In the genomic region with DNA sequence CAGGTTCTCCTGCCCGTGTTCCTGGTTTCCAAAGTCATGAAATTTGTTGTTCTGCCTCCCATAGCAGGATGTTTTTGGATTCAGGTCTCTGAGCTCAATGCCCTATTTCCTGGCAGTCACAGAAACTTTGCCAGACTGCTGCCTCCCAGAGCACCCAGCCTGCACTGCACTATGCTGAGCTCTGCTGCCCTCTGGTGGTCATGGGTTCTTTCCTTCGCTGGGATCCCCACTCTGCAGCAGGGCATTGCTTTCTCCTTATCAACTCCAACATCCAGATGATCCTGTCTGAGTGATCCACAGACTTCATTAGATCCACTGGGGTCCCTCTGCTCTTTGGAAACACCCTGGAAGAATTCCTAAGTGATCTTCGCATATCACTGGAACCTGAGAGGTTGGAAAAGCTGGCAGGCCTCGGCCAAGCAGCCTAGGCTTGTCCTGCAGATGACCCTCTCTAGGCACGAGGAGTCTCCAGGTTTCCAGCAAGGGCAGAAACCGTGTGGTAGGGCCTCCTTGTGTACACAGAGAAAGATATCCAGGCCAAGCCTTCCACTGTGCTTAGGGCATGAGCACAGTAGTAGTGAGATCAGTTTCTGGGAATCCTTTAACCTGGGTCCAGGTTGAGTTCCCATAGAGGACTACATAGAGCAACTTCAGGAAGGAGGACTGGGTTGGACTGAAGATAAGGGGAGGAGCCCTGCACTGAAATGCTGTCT, we compare ENCODE assay signal across 8 mouse cellular contexts.
A peak's percentile ranks its signal among the peaks of the same experiment; 100 is the strongest.
DNase-seq lines count a peak whose midpoint lies in the region; ATAC-seq and TF ChIP-seq lines count a peak whose summit lies in the region.
"Not testable (repeated sequence)": the region's sequence is repeated elsewhere in the genome, so short reads cannot be mapped to it uniquely, and the experiment has no call there.

No protein-coding gene starts in this region.

- TF ChIP-seq CTCF in testis, adult 2 months (IDR thresholded peaks at IDR 0.05; ENCODE audit: control insufficient read depth, insufficient read depth, insufficient replicate concordance, low read depth, low read length): not testable (repeated sequence)

- H3K4me1 ChIP-seq in forebrain, embryonic 14.5 days (ENCODE audit: control insufficient read depth, insufficient read depth, low read length); heart, embryonic 14.5 days (ENCODE audit: control insufficient read depth in 2 of 2, insufficient read depth in 2 of 2, low read length in 2 of 2); limb, embryonic 12.5 days (replicated peaks); lung, embryonic 15.5 days; midbrain, embryonic 16.5 days (ENCODE audit: control insufficient read depth, insufficient read depth, low read length); testis, adult 2 months (ENCODE audit: control insufficient read depth, insufficient read depth, low read length): not testable (repeated sequence)

- peak; percentile 6 for DNase-seq in cerebellum, adult 11-12 months
- not testable (repeated sequence) for DNase-seq in forebrain, embryonic 14.5 days (ENCODE audit: low spot score)

- not testable (repeated sequence) for H3K27ac ChIP-seq in forebrain, embryonic 14.5 days (ENCODE audit: low read depth, low read length); heart, embryonic 14.5 days (replicated peaks in 1 of 2; ENCODE audit: control insufficient read depth in 1 of 2, insufficient read depth in 1 of 2, low read depth in 2 of 2, low read length in 2 of 2); limb, embryonic 12.5 days; lung, embryonic 15.5 days; midbrain, embryonic 16.5 days (ENCODE audit: low read length)
- H3K27ac ChIP-seq in testis, adult 2 months (ENCODE audit: control insufficient read depth, insufficient read depth, low read depth, low read length): 0 out of 2 replicates have a peak overlapping the region, but pooled peaks have one; percentile 4

- TF ChIP-seq POLR2A in testis, adult 2 months (IDR thresholded peaks at IDR 0.05; ENCODE audit: control insufficient read depth, low read depth, low read length): not testable (repeated sequence)

- H3K27me3 ChIP-seq in forebrain, embryonic 14.5 days (replicated peaks; ENCODE audit: control insufficient read depth, insufficient read depth, low read length); heart, embryonic 14.5 days (ENCODE audit: control insufficient read depth, insufficient read depth, low read length); limb, embryonic 12.5 days; lung, embryonic 15.5 days; midbrain, embryonic 16.5 days (ENCODE audit: control insufficient read depth, insufficient read depth, low read depth, low read length); testis, adult 2 months (ENCODE audit: control insufficient read depth, insufficient read depth, low read length): not testable (repeated sequence)

- peak; percentile 86 for ATAC-seq in forebrain, embryonic 14.5 days
- ATAC-seq in heart, embryonic 14.5 days (ENCODE audit: insufficient number of reproducible peaks, insufficient read depth, low FRiP score, low read depth): peak; percentile 31; the same call in 1 of the 2 replicates
- peak; percentile 70 for ATAC-seq in inflammation-experienced regulatory T-cells, adult 6 months
- ATAC-seq in limb, embryonic 12.5 days (ENCODE audit: insufficient number of reproducible peaks, insufficient read depth, low FRiP score, low TSS enrichment, low read depth): peak; percentile 71; the same call in 1 of the 2 replicates
- peak; percentile 72 for ATAC-seq in lung, embryonic 15.5 days (ENCODE audit: borderline replicate concordance, extremely low read depth, low FRiP score, low TSS enrichment)
- peak; percentile 78 for ATAC-seq in midbrain, embryonic 16.5 days

- not testable (repeated sequence) for H3K36me3 ChIP-seq in forebrain, embryonic 14.5 days (ENCODE audit: control insufficient read depth, insufficient read depth, low read length); heart, embryonic 14.5 days (ENCODE audit: control insufficient read depth, insufficient read depth, low read length); limb, embryonic 12.5 days; lung, embryonic 15.5 days; midbrain, embryonic 16.5 days (ENCODE audit: control insufficient read depth, insufficient read depth, low read length); testis, adult 2 months (ENCODE audit: control insufficient read depth, insufficient read depth, low read length)

- H3K9ac ChIP-seq in forebrain, embryonic 14.5 days (ENCODE audit: low read length); heart, embryonic 14.5 days (ENCODE audit: low read length); limb, embryonic 12.5 days (replicated peaks); lung, embryonic 15.5 days; midbrain, embryonic 16.5 days (ENCODE audit: low read depth, low read length): not testable (repeated sequence)

- not testable (repeated sequence) for H3K4me3 ChIP-seq in forebrain, embryonic 14.5 days (ENCODE audit: low read depth, low read length); heart, embryonic 14.5 days (ENCODE audit: control insufficient read depth in 1 of 2, insufficient read depth in 1 of 2, low read depth in 1 of 2, low read length in 2 of 2); limb, embryonic 12.5 days (replicated peaks); lung, embryonic 15.5 days; midbrain, embryonic 16.5 days (ENCODE audit: low read depth, low read length); testis, adult 2 months (ENCODE audit: control insufficient read depth, low read depth, low read length)

- 51% methylated on average over 3 of the region's 6 CpGs for WGBS in forebrain, embryonic 14.5 days
- WGBS in heart, embryonic 14.5 days: 44% methylated on average over 3 of the region's 6 CpGs
- 50% methylated on average over 4 of the region's 6 CpGs for WGBS in limb, embryonic 12.5 days
- WGBS in lung, embryonic 15.5 days: 36% methylated on average over 4 of the region's 6 CpGs
- WGBS in midbrain, embryonic 16.5 days: 42% methylated on average over 3 of the region's 6 CpGs

- H3K9me3 ChIP-seq in forebrain, embryonic 14.5 days (replicated peaks; ENCODE audit: control insufficient read depth, low read length); heart, embryonic 14.5 days (ENCODE audit: control insufficient read depth, low read length); limb, embryonic 12.5 days; lung, embryonic 15.5 days; midbrain, embryonic 16.5 days (replicated peaks; ENCODE audit: control insufficient read depth, low read length, poor library complexity, severe bottlenecking): not testable (repeated sequence)

- H3K4me2 ChIP-seq in forebrain, embryonic 14.5 days (ENCODE audit: low read length); heart, embryonic 14.5 days (ENCODE audit: low read length); limb, embryonic 12.5 days; lung, embryonic 15.5 days; midbrain, embryonic 16.5 days (ENCODE audit: low read length): not testable (repeated sequence)

Comparison
In these comparisons a context has a peak if more than half of its experiments do, and no peak if none do; other contexts are left out.
1. ATAC-seq: peak in every context shown above with its lines; median percentile 86 in forebrain, embryonic 14.5 days; 78 in midbrain, embryonic 16.5 days; 72 in lung, embryonic 15.5 days; 71 in limb, embryonic 12.5 days; 70 in inflammation-experienced regulatory T-cells, adult 6 months; 31 in heart, embryonic 14.5 days.